ENCODE assay signal across 8 mouse cellular contexts in the genomic region with DNA sequence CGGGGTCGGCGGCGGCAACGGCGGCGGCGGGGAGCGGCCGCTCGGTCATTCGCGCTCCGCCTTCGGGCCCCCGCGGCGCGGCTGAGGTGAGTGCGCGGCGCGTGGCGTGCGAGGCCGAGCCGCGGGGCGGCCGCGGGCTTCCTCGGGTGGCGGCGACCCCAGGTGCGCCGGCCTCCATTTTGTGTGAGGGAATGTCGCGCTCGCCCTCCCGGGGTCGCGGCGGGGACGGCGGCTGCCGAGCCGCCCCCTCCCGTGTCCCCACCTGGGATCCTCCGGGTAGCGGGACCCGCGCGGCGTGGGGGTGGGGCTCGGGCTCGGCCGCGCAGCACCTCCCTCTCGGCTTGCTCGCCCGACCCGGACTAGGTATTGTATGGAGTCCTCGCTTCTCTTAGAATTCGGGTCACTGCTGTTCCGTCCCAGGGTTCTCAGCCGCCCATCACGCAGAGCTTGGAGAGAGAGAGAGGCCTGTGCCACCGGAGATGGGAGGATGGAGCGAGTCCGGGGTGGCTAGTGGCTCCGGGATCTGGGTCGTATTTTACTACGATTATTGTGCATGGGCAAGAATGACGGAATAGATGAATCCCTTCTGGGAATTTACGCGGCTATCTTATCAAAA. TPM values are rescaled to one million over a fixed set of nuclear protein-coding genes. Genes with fewer than 3 reads are reported as not detected.
A peak's percentile ranks its signal among the peaks of the same experiment; 100 is the strongest.
DNase-seq lines count a peak whose midpoint lies in the region; ATAC-seq and TF ChIP-seq lines count a peak whose summit lies in the region.

No protein-coding gene starts in this region.

- no peaks in the 10 kb centered on the region for H3K4me1 ChIP-seq in lung, embryonic 14.5 days (ENCODE audit: insufficient read depth)
- H3K4me1 ChIP-seq in liver, embryonic 16.5 days (ENCODE audit: control insufficient read depth, low read depth, low read length): peaks cover 18% of the 10 kb centered on the region

- ATAC-seq in lung, embryonic 14.5 days (ENCODE audit: insufficient read depth): peak; percentile 71
- ATAC-seq in liver, embryonic 16.5 days (ENCODE audit: low read depth): peak; percentile 44

- H3K27me3 ChIP-seq in lung, embryonic 14.5 days (ENCODE audit: insufficient read depth, low read length): peaks cover 38% of the 10 kb centered on the region
- peaks cover 30% of the 10 kb centered on the region for H3K27me3 ChIP-seq in liver, embryonic 16.5 days (ENCODE audit: control insufficient read depth, insufficient read depth, low read depth, low read length)

- peak overlapping the region; percentile 71 for H3K4me3 ChIP-seq in lung, embryonic 14.5 days (ENCODE audit: low read depth, low read length)
- H3K4me3 ChIP-seq in liver, embryonic 16.5 days (ENCODE audit: low read depth, low read length): peak overlapping the region; percentile 78

- no peaks in the 10 kb centered on the region for H3K36me3 ChIP-seq in lung, embryonic 14.5 days (ENCODE audit: insufficient read depth)
- no peaks in the 10 kb centered on the region for H3K36me3 ChIP-seq in liver, embryonic 16.5 days (ENCODE audit: control insufficient read depth, insufficient read depth)

- peak; percentile 29 for DNase-seq in lung, embryonic 14.5 days
- no peak for DNase-seq in lung, postnatal 14 days
- peak; percentile 47 for DNase-seq in cerebellum, adult 8-10 months
- DNase-seq in frontal cortex, postnatal 10 days (ENCODE audit: low spot score in 2 of 2): peak; percentile 22 to 38
- DNase-seq in kidney, postnatal 10 days: peak; percentile 29
- DNase-seq in right cerebral cortex, postnatal 4 days: peak; percentile 57
- no peak for DNase-seq in MN1 (ENCODE audit: low spot score)

- peak overlapping the region; percentile 68 for H3K9ac ChIP-seq in lung, embryonic 14.5 days
- H3K9ac ChIP-seq in liver, embryonic 16.5 days (ENCODE audit: low read depth, low read length): peak overlapping the region; percentile 73

- TF ChIP-seq CTCF in lung, embryonic 14.5 days (IDR thresholded peaks at IDR 0.05; ENCODE audit: low read depth): no peak

- no peaks in the 10 kb centered on the region for H3K9me3 ChIP-seq in lung, embryonic 14.5 days (ENCODE audit: low read depth, low read length)
- H3K9me3 ChIP-seq in liver, embryonic 16.5 days (replicated peaks; ENCODE audit: control insufficient read depth, low read length): no peaks in the 10 kb centered on the region

- no peak overlapping the region for H3K27ac ChIP-seq in lung, embryonic 14.5 days (ENCODE audit: low read depth)
- no peak overlapping the region for H3K27ac ChIP-seq in liver, embryonic 16.5 days (ENCODE audit: low read length)

- WGBS in lung, embryonic 14.5 days: under 1% methylated on average over 64 of the region's 76 CpGs
- under 1% methylated on average over 46 of the region's 76 CpGs for WGBS in liver, embryonic 16.5 days (ENCODE audit: insufficient replicate concordance)

- H3K4me2 ChIP-seq in lung, embryonic 14.5 days: peak overlapping the region; percentile 99
- peak overlapping the region; percentile 99 for H3K4me2 ChIP-seq in liver, embryonic 16.5 days (ENCODE audit: low read depth, low read length)

RNA-seq across cellular contexts. Expression of gene Fam169a, which starts 4.6 kb away (rescaled TPM):
- 2.9 and 3.7 TPM in 2 replicates for polyA plus RNA-seq in lung, embryonic 14.5 days (2014; fragmentation: Nextera tagmentation; extraction: Ambion mirVana)
- polyA plus RNA-seq in liver, embryonic 16.5 days (2015; fragmentation: Nextera tagmentation; extraction: Ambion mirVana): 0.58 and 0.83 TPM in 2 replicates

RNA-seq across cellular contexts. Expression of gene Gm6169, which starts 27.3 kb away (rescaled TPM):
- 3.1 and 4.6 TPM in 2 replicates for polyA plus RNA-seq in lung, embryonic 14.5 days (2014; fragmentation: Nextera tagmentation; extraction: Ambion mirVana)
- polyA plus RNA-seq in liver, embryonic 16.5 days (2015; fragmentation: Nextera tagmentation; extraction: Ambion mirVana): 0.36 and 0.45 TPM in 2 replicates

RNA-seq across cellular contexts. Expression of gene 1700029F12Rik, which starts 37.6 kb away (rescaled TPM):
- polyA plus RNA-seq in lung, embryonic 14.5 days (2014; fragmentation: Nextera tagmentation; extraction: Ambion mirVana): not detected in 2 replicates
- not detected in 2 replicates for polyA plus RNA-seq in liver, embryonic 16.5 days (2015; fragmentation: Nextera tagmentation; extraction: Ambion mirVana)

Comparison
In these comparisons a context has a peak if more than half of its experiments do, and no peak if none do; other contexts are left out.
1. DNase-seq: peak in lung, embryonic 14.5 days (single experiment), cerebellum, adult 8-10 months (single experiment), frontal cortex, postnatal 10 days (2 of 2), kidney, postnatal 10 days (single experiment) and right cerebral cortex, postnatal 4 days (single experiment); none in lung, postnatal 14 days (single experiment) and MN1 (single experiment).